Mouse (Mus musculus): ENCODE results near the gene Dok1. TPM values are rescaled to one million over a fixed set of nuclear protein-coding genes. Genes with fewer than 3 reads are reported as not detected.

The Dok1 gene
- total and polyA plus RNA-seq, 3 experiments: 18.7 to 22.3 TPM; not detected in 1

DNA sequence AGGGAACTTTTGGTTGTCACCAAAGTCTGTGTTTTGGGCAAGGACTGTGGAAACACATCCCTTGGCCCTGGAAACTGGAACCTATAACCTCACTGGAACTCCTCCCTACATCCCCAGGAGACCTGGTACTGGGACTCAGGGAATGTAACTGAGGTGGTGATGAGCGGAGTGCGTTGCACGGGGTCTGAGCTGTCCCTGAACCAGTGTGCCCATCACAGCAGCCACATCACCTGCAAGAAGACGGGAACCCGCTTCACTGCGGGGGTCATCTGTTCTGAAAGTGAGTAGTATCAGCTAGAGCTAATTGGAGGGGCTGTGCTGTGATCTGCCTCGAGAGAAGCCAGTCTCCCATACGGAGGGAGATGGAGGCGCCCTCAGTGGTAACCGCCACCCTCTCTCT lies 16.1 kb upstream of the Dok1 start:
- no peak for DNase-seq (ENCODE audit: low read depth, low spot score)
- H3K27me3 ChIP-seq (ENCODE audit: control insufficient read depth in 1 of 2, insufficient read depth in 2 of 2, low read length in 2 of 2): no peaks in the 10 kb centered on the region
- H3K9me3 ChIP-seq (replicated peaks; ENCODE audit: insufficient read depth, low read length): no peaks in the 10 kb centered on the region
- peaks cover 0 to 10% of the 10 kb centered on the region in 2 experiments; a peak in 2 of 4 replicates for H3K4me1 ChIP-seq (ENCODE audit: control insufficient read depth in 1 of 2, insufficient read depth in 2 of 2, low read length in 2 of 2)
- peaks cover 0 to 9% of the 10 kb centered on the region in 2 experiments; a peak in 3 of 4 replicates for H3K36me3 ChIP-seq (ENCODE audit: control insufficient read depth in 1 of 2, insufficient read depth in 2 of 2, low read length in 2 of 2)
- H3K79me2 ChIP-seq (ENCODE audit: control insufficient read depth, insufficient read depth, low read length, poor library complexity): peaks cover 19% of the 10 kb centered on the region
- no peak overlapping the region for H3K9ac ChIP-seq (ENCODE audit: control insufficient read depth, low read depth, low read length, poor library complexity, severe bottlenecking)
- no peak overlapping the region for H3K27ac ChIP-seq (ENCODE audit: control insufficient read depth, low read depth, low read length)
- H3K4me3 ChIP-seq (ENCODE audit: control insufficient read depth in 1 of 2, insufficient read depth in 1 of 2, low read depth in 2 of 2, low read length in 2 of 2): no peak overlapping the region
- TF ChIP-seq POLR2AphosphoS2 (IDR thresholded peaks at IDR 0.05; ENCODE audit: low read length) (0 out of 2 replicates have a peak, but pooled peaks have one; percentile 9), UBTF (IDR thresholded peaks at IDR 0.05; ENCODE audit: borderline replicate concordance, insufficient read depth, low read depth, low read length) (no peak), SMC3 (IDR thresholded peaks at IDR 0.05; ENCODE audit: low read depth, low read length) (0 out of 2 replicates have a peak, but pooled peaks have one; percentile 6)

DNA sequence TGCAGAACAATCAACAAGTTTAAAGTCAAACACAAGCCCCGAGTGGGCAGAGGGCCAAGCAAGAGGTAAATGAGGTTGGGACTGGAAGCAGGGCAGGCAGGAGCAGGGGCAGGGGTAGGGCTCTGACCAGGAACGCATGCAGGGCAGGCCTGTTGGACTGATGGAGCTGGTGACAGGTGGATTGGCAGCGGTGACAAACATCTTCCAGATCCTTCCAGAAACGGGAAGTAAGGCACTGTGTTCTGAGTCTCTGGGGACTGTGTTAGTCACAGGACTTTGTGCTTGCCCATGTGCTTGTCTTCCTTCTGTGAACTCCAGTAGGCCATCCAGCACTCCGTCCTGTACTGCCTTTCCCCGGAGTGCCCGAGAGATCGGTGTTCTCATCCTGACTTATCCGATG lies 11.5 kb upstream of the Dok1 start:
- Histone ChIP-seq H3K79me2 (ENCODE audit: control insufficient read depth, insufficient read depth, low read length, poor library complexity) (no peaks in the 10 kb centered on the region), H3K4me1 (ENCODE audit: control insufficient read depth in 1 of 2, insufficient read depth in 2 of 2, low read length in 2 of 2) (0 out of 4 replicates have a peak, but pooled peaks cover 0 to 3% of the 10 kb centered on the region in 2 experiments), H3K36me3 (ENCODE audit: control insufficient read depth in 1 of 2, insufficient read depth in 2 of 2, low read length in 2 of 2) (peaks cover 0 to 2% of the 10 kb centered on the region in 2 experiments; a peak in 1 of 4 replicates), H3K9ac (ENCODE audit: control insufficient read depth, low read depth, low read length, poor library complexity, severe bottlenecking) (no peak overlapping the region), H3K4me3 (ENCODE audit: control insufficient read depth in 1 of 2, insufficient read depth in 1 of 2, low read depth in 2 of 2, low read length in 2 of 2) (no peak overlapping the region), H3K27me3 (ENCODE audit: control insufficient read depth in 1 of 2, insufficient read depth in 2 of 2, low read length in 2 of 2) (no peaks in the 10 kb centered on the region), H3K9me3 (replicated peaks; ENCODE audit: insufficient read depth, low read length) (no peaks in the 10 kb centered on the region), H3K27ac (ENCODE audit: control insufficient read depth, low read depth, low read length) (no peak overlapping the region)
- DNase-seq (ENCODE audit: low read depth, low spot score): peak; percentile 79
- TF ChIP-seq SMC3 (IDR thresholded peaks at IDR 0.05; ENCODE audit: low read depth, low read length): no peak
- TF ChIP-seq MAX (IDR thresholded peaks at IDR 0.05; ENCODE audit: low read length): 0 out of 2 replicates have a peak, but pooled peaks have one; percentile 28
- no peak for TF ChIP-seq ELF1 (IDR thresholded peaks at IDR 0.05; ENCODE audit: low read depth, low read length)
- no peak for TF ChIP-seq CHD2 (IDR thresholded peaks at IDR 0.05; ENCODE audit: low read length)
- no peak for TF ChIP-seq BHLHE40 (IDR thresholded peaks at IDR 0.05; ENCODE audit: borderline replicate concordance, low read depth, low read length)
- 0 out of 2 replicates have a peak, but pooled peaks have one; percentile 56 for TF ChIP-seq MYC (IDR thresholded peaks at IDR 0.05; ENCODE audit: low read depth, low read length)
- no peak for TF ChIP-seq ETS1 (IDR thresholded peaks at IDR 0.05; ENCODE audit: low read depth, low read length)
- TF ChIP-seq HCFC1 (IDR thresholded peaks at IDR 0.05; ENCODE audit: low read depth, low read length): no peak
- TF ChIP-seq UBTF (IDR thresholded peaks at IDR 0.05; ENCODE audit: borderline replicate concordance, insufficient read depth, low read depth, low read length): peak; percentile 83; the same call in 1 of the 2 replicates
- TF ChIP-seq ZMIZ1 (IDR thresholded peaks at IDR 0.05; ENCODE audit: low read depth, low read length): no peak
- TF ChIP-seq GATA1 (IDR thresholded peaks at IDR 0.05; ENCODE audit: low read depth, low read length): no peak
- TF ChIP-seq MAZ (IDR thresholded peaks at IDR 0.05; ENCODE audit: low read depth, low read length): no peak
- TF ChIP-seq TAL1 (IDR thresholded peaks at IDR 0.05; ENCODE audit: low read length): no peak
- TF ChIP-seq ZNF384 (IDR thresholded peaks at IDR 0.05; ENCODE audit: low read depth, low read length): no peak
- no peak for TF ChIP-seq ZC3H11A (IDR thresholded peaks at IDR 0.05; ENCODE audit: low read depth, low read length)
- TF ChIP-seq TBP (IDR thresholded peaks at IDR 0.05; ENCODE audit: low read depth, low read length): peak; percentile 94
- TF ChIP-seq POLR2A (IDR thresholded peaks at IDR 0.05; ENCODE audit: control insufficient read depth in 1 of 2, insufficient read depth in 1 of 2, low read depth in 1 of 2, low read length in 2 of 2, poor library complexity in 1 of 2): no peak
